Comparison of ENCODE assay signal across 9 mouse cellular contexts in the genomic region with DNA sequence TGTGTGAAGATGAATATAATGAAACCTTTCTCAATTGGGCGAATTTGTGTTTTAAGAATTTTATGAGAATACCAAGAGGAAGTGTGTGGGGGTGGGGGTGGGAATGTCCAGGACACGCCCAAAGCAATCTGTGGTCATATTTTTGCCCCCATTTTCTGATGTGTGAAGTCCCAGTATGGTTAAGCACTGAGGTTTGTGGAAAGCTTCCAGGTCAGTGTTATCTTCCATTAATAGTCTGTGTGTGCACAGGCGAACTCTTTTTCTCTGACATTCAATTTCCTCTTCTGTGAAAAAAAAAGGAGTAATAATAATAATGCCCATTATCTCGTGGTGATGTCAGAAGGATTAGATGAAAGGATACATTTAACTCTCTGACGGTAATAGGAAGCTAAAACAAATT. TPM values are rescaled to one million over a fixed set of nuclear protein-coding genes. Genes with fewer than 3 reads are reported as not detected.
A peak's percentile ranks its signal among the peaks of the same experiment; 100 is the strongest.
DNase-seq lines count a peak whose midpoint lies in the region; ATAC-seq and TF ChIP-seq lines count a peak whose summit lies in the region.
"Had no signal": no experiment of that assay in that cellular context is flagged by ENCODE, and none has a peak within 500 bp of the region (broad histone marks: within the 10 kb centered on the region; RNA-seq: fewer than 3 reads in every experiment).

No protein-coding gene starts in this region.

- peaks cover 22% of the 10 kb centered on the region for H3K4me1 ChIP-seq in kidney, embryonic 15.5 days
- 0 out of 2 replicates have a peak, but pooled peaks cover 4% of the 10 kb centered on the region for H3K4me1 ChIP-seq in embryonic facial prominence, embryonic 12.5 days
- H3K4me1 ChIP-seq in hindbrain, postnatal 0 days (ENCODE audit: insufficient read depth, low read length) = no peaks in the 10 kb centered on the region

- ATAC-seq in kidney, embryonic 15.5 days (replicated peaks; ENCODE audit: low FRiP score) = 0 out of 2 replicates have a peak, but pooled peaks have one; percentile 22
- ATAC-seq in embryonic facial prominence, embryonic 12.5 days (ENCODE audit: insufficient number of reproducible peaks, insufficient read depth, low FRiP score, low TSS enrichment) = peak; percentile 77
- peak; percentile 53 for ATAC-seq in hindbrain, postnatal 0 days

- TF ChIP-seq CTCF in hindbrain, postnatal 0 days (IDR thresholded peaks at IDR 0.05; ENCODE audit: low read depth) = no peak

- H3K4me2 ChIP-seq in kidney, embryonic 15.5 days = peak overlapping the region; percentile 49
- H3K4me2 ChIP-seq in embryonic facial prominence, embryonic 12.5 days (replicated peaks) = 0 out of 2 replicates have a peak overlapping the region, but pooled peaks have one; percentile 19
- peak overlapping the region; percentile 48 for H3K4me2 ChIP-seq in hindbrain, postnatal 0 days (ENCODE audit: low read depth, low read length)

- H3K9me3 ChIP-seq in kidney, embryonic 15.5 days (replicated peaks) = no peaks in the 10 kb centered on the region
- H3K9me3 ChIP-seq in embryonic facial prominence, embryonic 12.5 days = no peaks in the 10 kb centered on the region
- no peaks in the 10 kb centered on the region for H3K9me3 ChIP-seq in hindbrain, postnatal 0 days (ENCODE audit: low read length)

- no peak overlapping the region for H3K27ac ChIP-seq in kidney, embryonic 15.5 days
- H3K27ac ChIP-seq in embryonic facial prominence, embryonic 12.5 days = no peak overlapping the region
- peak overlapping the region; percentile 62 for H3K27ac ChIP-seq in hindbrain, postnatal 0 days

- DNase-seq in kidney, postnatal 10 days = no peak
- DNase-seq in hindbrain, postnatal 0 days (ENCODE audit: low spot score) = peak; percentile 54
- DNase-seq in naive thymus-derived CD4-positive, alpha-beta T cell, adult 2 months (ENCODE audit: low read depth) = peak; percentile 32
- no peak for DNase-seq in left cerebral cortex, postnatal 10 days (ENCODE audit: extremely low spot score in 1 of 2, low spot score in 2 of 2)
- no peak for DNase-seq in urinary bladder, postnatal 10 days (ENCODE audit: low spot score)
- DNase-seq in thymus, postnatal 36 days = no peak

- intact Hi-C loops in left cerebral cortex, postnatal 10 days (cut with DNase I) = no loop called here

- H3K27me3 ChIP-seq in kidney, embryonic 15.5 days = no peaks in the 10 kb centered on the region
- no peaks in the 10 kb centered on the region for H3K27me3 ChIP-seq in embryonic facial prominence, embryonic 12.5 days
- H3K27me3 ChIP-seq in hindbrain, postnatal 0 days (ENCODE audit: insufficient read depth, low read length) = no peaks in the 10 kb centered on the region

- no peaks in the 10 kb centered on the region for H3K36me3 ChIP-seq in kidney, embryonic 15.5 days
- no peaks in the 10 kb centered on the region for H3K36me3 ChIP-seq in embryonic facial prominence, embryonic 12.5 days
- H3K36me3 ChIP-seq in hindbrain, postnatal 0 days (ENCODE audit: insufficient read depth, low read length) = no peaks in the 10 kb centered on the region

- peak overlapping the region; percentile 15 for H3K4me3 ChIP-seq in kidney, embryonic 15.5 days (replicated peaks)
- H3K4me3 ChIP-seq in embryonic facial prominence, embryonic 12.5 days = no peak overlapping the region
- H3K4me3 ChIP-seq in hindbrain, postnatal 0 days (ENCODE audit: low read length) = no peak overlapping the region

- no peak overlapping the region for H3K9ac ChIP-seq in kidney, embryonic 15.5 days
- H3K9ac ChIP-seq in embryonic facial prominence, embryonic 12.5 days = no peak overlapping the region
- 0 out of 2 replicates have a peak overlapping the region, but pooled peaks have one; percentile 28 for H3K9ac ChIP-seq in hindbrain, postnatal 0 days (replicated peaks; ENCODE audit: low read length)

- WGBS in kidney, embryonic 15.5 days = 42% methylated on average over 5 of the region's 5 CpGs
- WGBS in embryonic facial prominence, embryonic 12.5 days = 53% methylated on average over 5 of the region's 5 CpGs
- 38% methylated on average over 5 of the region's 5 CpGs for WGBS in hindbrain, postnatal 0 days

RNA-seq across cellular contexts. Expression of a gene that starts 33.5 kb away (rescaled TPM):
- 121 and 125 TPM in 2 replicates for polyA plus RNA-seq in kidney, embryonic 15.5 days (2015; fragmentation: Nextera tagmentation; extraction: Ambion mirVana)
- 53.9 and 58.6 TPM in 2 replicates for polyA plus RNA-seq in embryonic facial prominence, embryonic 12.5 days (2016; fragmentation: Nextera tagmentation; extraction: Ambion mirVana)
- total RNA-seq in hindbrain, postnatal 0 days (2014; rRNA removed) = 7.5 and 7.8 TPM in 2 replicates
- 96.9 and 111 TPM in 2 replicates for polyA plus RNA-seq in hindbrain, postnatal 0 days (2015; fragmentation: Nextera tagmentation; extraction: Ambion mirVana)
- 10 to 100 TPM; 28.5 to 29.4 TPM for total RNA-seq in left cerebral cortex, postnatal 10 days (2021)

RNA-seq across cellular contexts. Expression of a gene that starts 48.6 kb away (rescaled TPM):
- polyA plus RNA-seq in kidney, embryonic 15.5 days (2015; fragmentation: Nextera tagmentation; extraction: Ambion mirVana) = 51.7 and 109 TPM in 2 replicates
- 69.6 and 93.9 TPM in 2 replicates for polyA plus RNA-seq in embryonic facial prominence, embryonic 12.5 days (2016; fragmentation: Nextera tagmentation; extraction: Ambion mirVana)
- total RNA-seq in hindbrain, postnatal 0 days (2014; rRNA removed) = 0.99 and 8.7 TPM in 2 replicates
- polyA plus RNA-seq in hindbrain, postnatal 0 days (2015; fragmentation: Nextera tagmentation; extraction: Ambion mirVana) = 0.28 and 0.58 TPM in 2 replicates
- total RNA-seq in left cerebral cortex, postnatal 10 days (2021) = under 1 TPM in 1 of 2 experiments, not detected in 1; 0.88 TPM
- total RNA-seq: neutrophil, adult 5-6 weeks had no signal

Comparison
In these comparisons a context has a peak if more than half of its experiments do, and no peak if none do; other contexts are left out.
1. ATAC-seq: peak in every context shown above with its lines; median percentile 77 in embryonic facial prominence, embryonic 12.5 days; 53 in hindbrain, postnatal 0 days; 22 in kidney, embryonic 15.5 days.
2. DNase-seq: peak in hindbrain, postnatal 0 days (single experiment) and naive thymus-derived CD4-positive, alpha-beta T cell, adult 2 months (single experiment); none in kidney, postnatal 10 days (single experiment), left cerebral cortex, postnatal 10 days (0 of 2), urinary bladder, postnatal 10 days (single experiment) and thymus, postnatal 36 days (0 of 2).
3. RNA of a gene that starts 48.6 kb away (polyA plus RNA-seq): 69.6 to 93.9 TPM in embryonic facial prominence, embryonic 12.5 days and 51.7 to 109 TPM in kidney, embryonic 15.5 days; 0.28 to 0.58 TPM in hindbrain, postnatal 0 days; every median in the first group is over 10 times any median in the second.
4. Peak in every context shown above with its lines, with median percentiles within 50 percentile points of each other: H3K4me2 ChIP-seq.